Mouse (Mus musculus): ENCODE measurements around the gene Mtch2.
"Not testable (repeated sequence)": the region's sequence is repeated elsewhere in the genome, so short reads cannot be mapped to it uniquely, and the experiment has no call there.

Gene Mtch2

GRCm38 (mm10) chr2:90846955-90847680, at the start of gene Mtch2:
Mtch2 (plus strand) TSS chr2:90847155.
- peak; percentile 98 for DNase-seq (ENCODE audit: extremely low spot score)

GRCm38 (mm10) chr2:90808241-90809126, 38.5 kb upstream of the Mtch2 start:
- no peak for DNase-seq (ENCODE audit: extremely low spot score)

GRCm38 (mm10) chr2:90810751-90811150, 36.2 kb upstream of the Mtch2 start:
- no peak for DNase-seq (ENCODE audit: extremely low spot score)

- no peak for DNase-seq (ENCODE audit: extremely low spot score)
Observed at GRCm38 (mm10) chr2:90815266-90815665, 31.7 kb upstream of the Mtch2 start.

- DNase-seq (ENCODE audit: extremely low spot score): no peak
Observed at GRCm38 (mm10) chr2:90816144-90816543, 30.8 kb upstream of the Mtch2 start.

GRCm38 (mm10) chr2:90818710-90819109, 28.2 kb upstream of the Mtch2 start:
- DNase-seq (ENCODE audit: extremely low spot score): no peak

GRCm38 (mm10) chr2:90820894-90821293, 26.1 kb upstream of the Mtch2 start:
- no peak for DNase-seq (ENCODE audit: extremely low spot score)

GRCm38 (mm10) chr2:90822978-90823377, 24.0 kb upstream of the Mtch2 start:
- DNase-seq (ENCODE audit: extremely low spot score): no peak

- no peak for DNase-seq (ENCODE audit: extremely low spot score)
Observed at GRCm38 (mm10) chr2:90823781-90824180, 23.2 kb upstream of the Mtch2 start.

GRCm38 (mm10) chr2:90824528-90824927, 22.4 kb upstream of the Mtch2 start:
- not testable (repeated sequence) for DNase-seq (ENCODE audit: extremely low spot score)

- no peak for DNase-seq (ENCODE audit: extremely low spot score)
Observed at GRCm38 (mm10) chr2:90825515-90826172, 21.3 kb upstream of the Mtch2 start.

- DNase-seq (ENCODE audit: extremely low spot score): no peak
Observed at GRCm38 (mm10) chr2:90828739-90829138, 18.2 kb upstream of the Mtch2 start.

GRCm38 (mm10) chr2:90833502-90833901, 13.5 kb upstream of the Mtch2 start:
- DNase-seq (ENCODE audit: extremely low spot score): no peak

GRCm38 (mm10) chr2:90838621-90839020, 8.3 kb upstream of the Mtch2 start:
- no peak for DNase-seq (ENCODE audit: extremely low spot score)

GRCm38 (mm10) chr2:90843666-90844065, 3.3 kb upstream of the Mtch2 start:
- no peak for DNase-seq (ENCODE audit: extremely low spot score)

- DNase-seq (ENCODE audit: extremely low spot score): no peak
Observed at GRCm38 (mm10) chr2:90844262-90844661, 2.7 kb upstream of the Mtch2 start.

GRCm38 (mm10) chr2:90845234-90845633, 1.7 kb upstream of the Mtch2 start:
- no peak for DNase-seq (ENCODE audit: extremely low spot score)

- no peak for DNase-seq (ENCODE audit: extremely low spot score)
Observed at GRCm38 (mm10) chr2:90846171-90846570, 784 bp upstream of the Mtch2 start.

- DNase-seq (ENCODE audit: extremely low spot score): no peak
Observed at GRCm38 (mm10) chr2:90846597-90846954, 379 bp upstream of the Mtch2 start.

- no peak for DNase-seq (ENCODE audit: extremely low spot score)
Observed at GRCm38 (mm10) chr2:90847681-90848050, 711 bp downstream of the Mtch2 start.

- no peak for DNase-seq (ENCODE audit: extremely low spot score)
Observed at GRCm38 (mm10) chr2:90848331-90848730, 1.4 kb downstream of the Mtch2 start.

- no peak for DNase-seq (ENCODE audit: extremely low spot score)
Observed at GRCm38 (mm10) chr2:90850401-90850800, 3.4 kb downstream of the Mtch2 start.

- DNase-seq (ENCODE audit: extremely low spot score): no peak
Observed at GRCm38 (mm10) chr2:90861486-90861885, 14.5 kb downstream of the Mtch2 start.

All from embryo, embryonic 9.5 days (tissue).